Mouse (Mus musculus) lung, postnatal 0 days (tissue): ENCODE results near the gene Gm10842.

Experiments used
- CTCF ChIP-seq: IDR thresholded peaks from 2 replicates; pipeline ENCODE4 v1.5.1; 2016; ENCODE audit warnings: antibody characterized with exemption, mild to moderate bottlenecking
- EP300 ChIP-seq: IDR thresholded peaks from 2 replicates; pipeline ENCODE4 v1.6.1; 2016; ENCODE audit warnings: antibody characterized with exemption, mild to moderate bottlenecking, control low read depth

GRCm38 (mm10) chr11:105181126-105181637, 34.5 kb downstream of the Gm10842 start:
- TF ChIP-seq EP300 (no peak), CTCF (no peak; the same call in 1 of the 2 replicates)
